Mouse (Mus musculus) liver, adult 2 months (tissue): ENCODE results near the gene Slc35e3. TPM values are rescaled to one million over a fixed set of nuclear protein-coding genes. Genes with fewer than 3 reads are reported as not detected.

Experiments used
- DNase-seq: peaks from one replicate; pipeline ENCODE4 v3.0.0-alpha.2; 2011; ENCODE audit warnings: low read depth, low spot score; ENCODE audit errors: extremely low read depth
- H3K27ac ChIP-seq: fragments of 200-500 bp; replicated peaks from 2 replicates; pipeline ENCODE4 v1.5.1; 2012; ENCODE audit warnings: low read depth, mild to moderate bottlenecking, control low read depth, inconsistent platforms, low read length; ENCODE audit not compliant: insufficient read depth
- H3K27me3 ChIP-seq: fragments of 200-500 bp; 2 replicates; pipeline ENCODE4 v1.6.1; 2012; ENCODE audit warnings: mild to moderate bottlenecking, moderate library complexity, low read length, inconsistent platforms; ENCODE audit not compliant: control insufficient read depth, insufficient read depth
- H3K36me3 ChIP-seq: fragments of 200-500 bp; 2 replicates; pipeline ENCODE4 v1.6.1; 2012; ENCODE audit warnings: low read length, inconsistent platforms; ENCODE audit not compliant: control insufficient read depth, insufficient read depth
- H3K4me1 ChIP-seq: fragments of 200-500 bp; 2 replicates; pipeline ENCODE4 v1.6.1; 2011; ENCODE audit warnings: low read length; ENCODE audit not compliant: control insufficient read depth, insufficient read depth
- H3K4me3 ChIP-seq: fragments of 200-500 bp; 2 replicates; pipeline ENCODE4 v1.5.1; 2011; ENCODE audit warnings: low read depth, mild to moderate bottlenecking, control low read depth, low read length, moderate library complexity; ENCODE audit not compliant: insufficient read depth
- H3K79me2 ChIP-seq: fragments of 200-500 bp; 2 replicates; pipeline ENCODE4 v1.6.1; 2012; ENCODE audit warnings: inconsistent platforms, mild to moderate bottlenecking, low read length, moderate library complexity; ENCODE audit not compliant: control insufficient read depth, insufficient read depth
- H3K9ac ChIP-seq: fragments of 200-500 bp; 2 replicates; pipeline ENCODE4 v1.6.1; 2012; ENCODE audit warnings: low read depth, mild to moderate bottlenecking, control low read depth, inconsistent platforms, low read length
- CTCF ChIP-seq: fragments of 200-500 bp; IDR thresholded peaks from 2 replicates; pipeline ENCODE4 v1.5.1; 2011; ENCODE audit warnings: low read depth, low read length, control low read depth
- POLR2A ChIP-seq: fragments of 200-500 bp; IDR thresholded peaks from 2 replicates; pipeline ENCODE4 v1.6.1; 2011; ENCODE audit warnings: low read length, control low read depth; ENCODE audit not compliant: insufficient read depth; ENCODE audit errors: extremely low read depth
- WGBS: fragments of 180-500 bp; shearing (Covaris S2); methylation state at CpG from one replicate; pipeline ENCODE4 v1.1.7; 2018; 5-methylcytosine and 5-hydroxymethylcytosine counted together
- polyA plus RNA-seq: library from polyadenylated mRNA; depleted of rRNA; stranded (reverse); fragments of >200 nt; gene quantifications from 2 replicates; pipeline ENCODE4 v1.2.3, GENCODE M21; 2012
- total RNA-seq: library from RNA; depleted of rRNA; stranded (reverse); fragments of >200 nt; gene quantifications from 2 replicates; pipeline ENCODE4 v1.2.3, GENCODE M21; 2014

Gene Slc35e3
- total and polyA plus RNA-seq, 2 experiments: 4.1 to 7.1 TPM

DNA sequence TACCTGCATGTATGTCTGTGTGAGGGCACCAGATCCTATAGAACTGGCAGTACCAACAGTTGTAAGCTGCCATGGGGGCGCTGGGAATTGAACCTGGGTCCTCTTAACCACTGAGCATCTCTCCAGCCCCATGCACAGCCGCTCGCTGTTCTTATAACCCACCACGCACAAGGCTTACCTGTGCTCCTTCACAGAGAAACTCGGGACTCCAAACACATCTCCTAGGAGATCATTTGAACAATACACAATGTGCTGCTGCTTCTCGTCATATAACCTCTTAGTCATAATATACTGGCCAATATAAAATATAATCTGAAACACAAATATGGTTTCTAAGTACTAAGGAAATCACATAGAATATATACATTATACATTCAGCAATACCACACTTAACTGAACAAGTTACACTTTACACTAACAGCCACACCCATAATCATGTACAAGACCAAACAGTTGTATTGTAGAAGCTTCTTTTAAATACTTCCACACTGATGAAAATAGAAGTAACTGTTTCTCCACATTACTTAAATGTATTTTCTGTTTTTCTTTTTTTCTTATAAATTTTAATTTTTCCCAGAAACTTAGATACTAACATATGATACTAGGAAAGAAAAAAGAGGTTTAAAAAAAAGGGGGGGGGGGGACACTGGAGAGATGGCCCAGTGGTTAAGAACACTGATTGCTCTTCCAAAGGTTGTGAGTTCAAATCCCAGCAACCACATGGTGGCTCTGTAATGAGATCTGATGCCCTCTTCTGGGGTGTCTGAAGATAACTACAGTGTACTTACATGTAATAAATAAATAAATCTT is 43.9 kb downstream of the Slc35e3 start:
- Histone ChIP-seq H3K36me3 (peaks cover 69% of the 10 kb centered on the region), H3K9ac (no peak overlapping the region), H3K27me3 (no peaks in the 10 kb centered on the region), H3K4me1 (peaks cover 4% of the 10 kb centered on the region), H3K79me2 (peaks cover 13% of the 10 kb centered on the region; the same call in 1 of the 2 replicates), H3K27ac (no peak overlapping the region), H3K4me3 (no peak overlapping the region)
- TF ChIP-seq POLR2A (no peak), CTCF (no peak)
- 98% methylated on average over 6 of the region's 6 CpGs for WGBS
- no peak for DNase-seq

DNA sequence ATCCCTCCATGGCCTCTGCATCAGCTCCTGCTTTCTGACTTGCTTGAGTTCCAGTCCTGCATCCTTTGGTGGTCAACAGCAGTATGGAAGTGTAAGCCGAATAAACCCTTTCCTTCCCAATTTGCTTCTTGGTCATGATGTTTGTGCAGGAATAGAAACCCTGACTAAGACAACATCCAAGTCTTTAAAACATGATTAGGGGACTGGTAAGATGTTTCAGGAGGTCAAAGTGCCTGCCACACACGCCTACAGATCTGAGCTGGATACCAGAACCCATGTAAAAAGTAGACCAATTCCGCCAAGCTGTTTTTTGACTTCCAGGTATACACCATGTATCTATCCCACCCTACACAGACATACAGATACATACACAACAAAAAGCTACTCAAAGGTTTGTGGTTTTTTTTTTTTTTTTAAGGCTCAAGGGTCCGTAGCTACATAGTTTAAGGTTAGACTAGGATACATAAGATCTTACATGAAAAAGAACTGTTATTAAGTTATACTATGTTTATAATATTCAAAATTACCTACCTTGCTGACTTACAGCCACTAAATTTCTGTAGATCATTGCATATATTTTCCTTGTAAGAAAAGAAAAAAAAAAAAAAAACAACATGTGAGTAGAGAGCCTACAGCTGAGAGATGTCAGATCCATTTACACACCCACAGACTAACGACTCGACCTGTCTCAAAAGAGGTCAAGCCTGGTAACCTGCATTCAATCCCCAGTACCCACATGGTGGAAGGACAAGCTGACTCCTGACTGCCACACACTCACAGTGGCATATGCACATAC is 44.9 kb downstream of the Slc35e3 start:
- peaks cover 74% of the 10 kb centered on the region for H3K36me3 ChIP-seq
- H3K27me3 ChIP-seq: no peaks in the 10 kb centered on the region
- H3K4me3 ChIP-seq: no peak overlapping the region
- peaks cover 2% of the 10 kb centered on the region; the same call in 1 of the 2 replicates for H3K4me1 ChIP-seq
- H3K27ac ChIP-seq: no peak overlapping the region
- DNase-seq: no peak
- 87% methylated on average over 6 of the region's 6 CpGs for WGBS
- TF ChIP-seq POLR2A (no peak), CTCF (no peak)
- H3K79me2 ChIP-seq: peaks cover 8% of the 10 kb centered on the region; the same call in 1 of the 2 replicates
- H3K9ac ChIP-seq: no peak overlapping the region

DNA sequence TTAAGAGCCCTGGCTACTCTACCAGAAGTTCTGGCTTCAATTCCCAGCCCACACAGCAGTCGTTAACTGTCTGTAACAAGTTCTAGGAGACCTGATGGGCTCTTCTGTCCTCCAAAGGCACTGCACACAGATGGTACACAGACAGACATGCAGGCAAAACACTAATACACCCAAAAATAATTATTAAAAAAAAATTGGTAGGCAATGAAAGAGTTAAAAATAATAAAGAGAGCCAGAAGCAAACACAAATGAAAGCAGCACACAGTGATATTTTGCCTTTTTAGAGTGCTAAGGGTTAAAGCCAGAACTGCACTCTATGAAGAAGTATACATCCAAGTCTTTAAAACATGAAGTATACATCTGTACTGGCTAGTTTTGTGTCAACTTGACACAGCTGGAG is 45.7 kb downstream of the Slc35e3 start:
- no peak overlapping the region for H3K27ac ChIP-seq
- peaks cover 9% of the 10 kb centered on the region; the same call in 1 of the 2 replicates for H3K79me2 ChIP-seq
- no peaks in the 10 kb centered on the region for H3K27me3 ChIP-seq
- H3K9ac ChIP-seq: no peak overlapping the region
- WGBS: 97% methylated on average over 1 of the region's 1 CpGs
- peaks cover 80% of the 10 kb centered on the region for H3K36me3 ChIP-seq
- H3K4me3 ChIP-seq: no peak overlapping the region
- peaks cover 2% of the 10 kb centered on the region; the same call in 1 of the 2 replicates for H3K4me1 ChIP-seq
- DNase-seq: no peak
- TF ChIP-seq POLR2A: no peak
- no peak for TF ChIP-seq CTCF

- H3K4me1 ChIP-seq: peaks cover 2% of the 10 kb centered on the region; the same call in 1 of the 2 replicates
- TF ChIP-seq CTCF (no peak), POLR2A (no peak)
- H3K9ac ChIP-seq: no peak overlapping the region
- H3K79me2 ChIP-seq: peaks cover 8% of the 10 kb centered on the region; the same call in 1 of the 2 replicates
- peaks cover 81% of the 10 kb centered on the region for H3K36me3 ChIP-seq
- H3K4me3 ChIP-seq: no peak overlapping the region
- DNase-seq: no peak
- H3K27ac ChIP-seq: no peak overlapping the region
- H3K27me3 ChIP-seq: no peaks in the 10 kb centered on the region
- WGBS: 97% methylated on average over 4 of the region's 4 CpGs
These were observed 46.3 kb downstream of the Slc35e3 start for GRCm38 (mm10) chr10:117699914-117700313.

GRCm38 (mm10) chr10:117698313-117699138 is 47.6 kb downstream of the Slc35e3 start:
- TF ChIP-seq CTCF (no peak), POLR2A (no peak)
- 97% methylated on average over 10 of the region's 10 CpGs for WGBS
- DNase-seq: no peak
- no peak overlapping the region for H3K4me3 ChIP-seq
- H3K79me2 ChIP-seq: peaks cover 8% of the 10 kb centered on the region; the same call in 1 of the 2 replicates
- H3K36me3 ChIP-seq: peaks cover 83% of the 10 kb centered on the region
- no peaks in the 10 kb centered on the region for H3K27me3 ChIP-seq
- no peaks in the 10 kb centered on the region for H3K4me1 ChIP-seq
- no peak overlapping the region for H3K9ac ChIP-seq
- no peak overlapping the region for H3K27ac ChIP-seq
